Mouse (Mus musculus) brain, embryonic 14.5 days (tissue): ENCODE measurements around the gene Hist1h2bj.

Experiments used
- CTCF ChIP-seq: fragments of 200-500 bp; IDR thresholded peaks from 2 replicates; pipeline ENCODE4 v1.5.1; 2012; ENCODE audit warnings: inconsistent platforms, mild to moderate bottlenecking, moderate library complexity, borderline replicate concordance; ENCODE audit not compliant: insufficient read depth, insufficient read length; ENCODE audit errors: extremely low read depth
- POLR2A ChIP-seq: fragments of 200-500 bp; IDR thresholded peaks from 2 replicates; pipeline ENCODE4 v1.6.1; 2012; ENCODE audit warnings: mild to moderate bottlenecking, inconsistent platforms, borderline replicate concordance; ENCODE audit not compliant: poor library complexity, insufficient read depth, insufficient read length, severe bottlenecking; ENCODE audit errors: extremely low read depth

DNA sequence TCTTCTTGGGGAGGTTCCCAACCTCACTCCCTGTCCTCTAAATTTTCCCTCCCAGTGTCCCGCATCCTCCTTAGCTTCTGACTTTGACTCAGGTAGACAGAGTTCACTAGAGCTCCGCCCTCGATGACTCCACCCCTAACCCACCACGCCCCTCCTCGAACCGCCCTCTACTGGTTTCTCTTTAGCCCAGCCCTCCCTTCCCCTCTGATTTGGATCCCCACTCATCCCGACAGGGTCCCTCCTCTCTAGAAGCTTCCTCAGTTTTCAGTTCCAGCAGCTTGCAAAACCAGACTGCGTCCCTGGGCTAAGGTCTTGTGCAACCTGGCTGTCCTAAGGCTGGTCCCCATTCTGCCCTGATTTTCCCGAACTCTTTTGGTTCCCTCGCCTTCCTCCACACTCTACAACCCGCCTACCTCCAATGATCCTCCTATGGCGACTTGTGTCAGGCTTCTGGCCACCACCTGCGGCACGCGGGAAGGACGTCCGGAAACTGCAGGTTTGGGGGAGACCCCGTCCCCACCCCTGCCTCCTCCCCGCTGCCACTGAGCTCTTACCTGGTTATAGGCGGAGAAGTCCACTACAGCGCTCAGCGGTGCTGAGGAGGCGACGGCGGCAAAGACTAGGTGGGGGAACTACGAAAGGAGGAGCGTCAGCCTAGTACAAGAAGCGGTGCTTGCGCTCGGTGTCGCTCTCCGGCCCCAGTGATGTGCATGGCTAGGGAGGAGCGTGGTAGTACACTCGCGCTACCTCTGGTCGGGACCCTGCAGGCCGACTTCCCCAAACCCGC, 36.5 kb upstream of the Hist1h2bj start:
- TF ChIP-seq CTCF (no peak), POLR2A (no peak)
